Mouse (Mus musculus): ENCODE measurements at regions not wholly inside any gene's neighbourhood (a gene's known extent, or its start where the extent isn't known, plus 50 kb on each side); places are given as distances from the start of the nearest gene placed in this dataset.

- no peak for ATAC-seq (replicated peaks in 1 of 2; ENCODE audit: insufficient read depth in 1 of 2, low FRiP score in 2 of 2, low TSS enrichment in 1 of 2, low read depth in 1 of 2, poor library complexity in 2 of 2, severe bottlenecking in 2 of 2)
Measured at GRCm38 (mm10) chr2:8818127-8818526, 1062.9 kb upstream of the 4930412O13Rik start.

GRCm38 (mm10) chr2:8825406-8825805 is 1055.6 kb upstream of the 4930412O13Rik start:
- ATAC-seq (replicated peaks in 1 of 2; ENCODE audit: insufficient read depth in 1 of 2, low FRiP score in 2 of 2, low TSS enrichment in 1 of 2, low read depth in 1 of 2, poor library complexity in 2 of 2, severe bottlenecking in 2 of 2) = no peak
